Mouse (Mus musculus) T-helper 2 cell (primary cell): ENCODE results near the gene Actl10.

ENCODE experiments used
- in situ Hi-C: fragments of 300-600 bp; cut with MboI, MseI; formaldehyde crosslinking; loops from one replicate; pipeline ENCODE4 v1.15.1; 2025; ENCODE audit warnings: high pct_unique_total_duplicates

The Actl10 gene

GRCm38 (mm10) chr2:154581421-154581820 lies 29.8 kb downstream of the Actl10 start:
- in situ Hi-C loops, result no loop called here

GRCm38 (mm10) chr2:154583906-154584872 lies 32.6 kb downstream of the Actl10 start:
- in situ Hi-C loops, result no loop called here

- in situ Hi-C loops, result loop anchor here (5.0 kb wide), 1 partner anchor 173 kb away; no protein-coding TSS in a partner anchor
These were observed 33.5 kb downstream of the Actl10 start for GRCm38 (mm10) chr2:154584931-154585601.

- in situ Hi-C loops, result loop anchor here (5.0 kb wide), 1 partner anchor 174 kb away; no protein-coding TSS in a partner anchor
These were observed 34.8 kb downstream of the Actl10 start for GRCm38 (mm10) chr2:154586405-154586804.

- in situ Hi-C loops, result loop anchor here (5.0 kb wide), 1 partner anchor 177 kb away; no protein-coding TSS in a partner anchor
These were observed 37.5 kb downstream of the Actl10 start for GRCm38 (mm10) chr2:154589051-154589450.

GRCm38 (mm10) chr2:154591239-154591638 lies 39.7 kb downstream of the Actl10 start:
- in situ Hi-C loops, result no loop called here

GRCm38 (mm10) chr2:154593025-154593424 lies 41.4 kb downstream of the Actl10 start:
- in situ Hi-C loops, result no loop called here

GRCm38 (mm10) chr2:154595775-154596174 lies 44.2 kb downstream of the Actl10 start:
- in situ Hi-C loops, result no loop called here

- in situ Hi-C loops, result no loop called here
These were observed 45.8 kb downstream of the Actl10 start for GRCm38 (mm10) chr2:154597399-154597798.

GRCm38 (mm10) chr2:154600586-154600985 lies 49.0 kb downstream of the Actl10 start:
- in situ Hi-C loops, result no loop called here

- in situ Hi-C loops, result no loop called here
These were observed 49.7 kb downstream of the Actl10 start for GRCm38 (mm10) chr2:154601324-154601723.
